Mouse (Mus musculus): ENCODE results near the gene Taf6. TPM values are rescaled to one million over a fixed set of nuclear protein-coding genes. Genes with fewer than 3 reads are reported as not detected.
A peak's percentile ranks its signal among the peaks of the same experiment; 100 is the strongest.

Gene Taf6
- total RNA-seq, 1 experiment from 2014 or later, result 26.7 TPM

DNA sequence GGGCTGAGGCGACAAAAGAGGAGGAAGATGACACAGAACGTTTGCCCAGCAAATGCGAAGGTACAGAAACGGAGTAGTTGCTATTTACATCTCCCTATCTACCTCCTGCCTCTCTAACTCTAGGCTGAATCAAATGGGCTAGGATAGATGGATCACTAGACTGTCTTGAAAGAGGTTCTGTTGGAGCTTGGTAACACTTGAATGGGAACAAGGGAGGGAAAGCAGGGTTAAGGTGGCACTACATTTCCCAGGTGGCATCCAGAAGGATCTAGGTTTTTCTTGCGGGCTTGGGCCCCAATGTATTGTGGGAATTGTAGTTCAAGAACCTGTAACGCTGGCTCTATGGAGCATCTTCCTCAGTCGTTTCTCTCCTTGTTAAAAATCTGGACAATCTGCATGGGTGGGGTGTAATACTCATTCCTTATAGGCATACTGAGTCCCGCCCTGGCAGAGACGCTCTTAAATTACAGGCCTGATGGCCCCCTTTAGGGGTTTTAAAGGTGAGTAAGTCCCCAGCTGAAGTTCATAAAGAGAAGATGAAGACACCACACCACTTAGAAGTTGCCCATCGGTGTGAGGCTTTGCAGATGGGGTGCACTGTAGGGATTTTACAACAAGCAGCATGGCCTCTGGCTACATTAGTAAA is 533 bp upstream of the Taf6 start:
- peak; percentile 76 for ATAC-seq (ENCODE audit: extremely low read depth, insufficient number of reproducible peaks, low FRiP score, poor library complexity, severe bottlenecking)

DNA sequence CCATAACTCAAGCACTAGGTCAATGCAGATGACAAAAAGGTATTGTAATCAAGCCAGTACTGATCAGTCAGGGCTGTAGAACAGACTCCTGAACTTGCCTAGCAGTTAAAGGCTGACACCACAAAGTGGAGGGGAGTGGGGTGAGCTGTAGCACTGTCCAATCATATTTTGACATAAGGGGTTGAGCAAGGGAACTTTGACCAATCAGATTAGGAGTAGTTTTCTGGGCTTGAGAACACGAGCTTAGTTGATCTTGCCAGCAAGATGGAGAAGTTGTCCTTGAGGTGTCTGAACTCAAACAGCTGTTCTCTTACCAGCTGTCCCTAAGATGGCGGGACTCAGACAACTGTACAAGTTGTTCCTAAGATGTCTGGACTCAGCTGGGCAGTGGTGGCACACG is 14.0 kb downstream of the Taf6 start:
- ATAC-seq (ENCODE audit: extremely low read depth, insufficient number of reproducible peaks, low FRiP score, poor library complexity, severe bottlenecking), result no peak

DNA sequence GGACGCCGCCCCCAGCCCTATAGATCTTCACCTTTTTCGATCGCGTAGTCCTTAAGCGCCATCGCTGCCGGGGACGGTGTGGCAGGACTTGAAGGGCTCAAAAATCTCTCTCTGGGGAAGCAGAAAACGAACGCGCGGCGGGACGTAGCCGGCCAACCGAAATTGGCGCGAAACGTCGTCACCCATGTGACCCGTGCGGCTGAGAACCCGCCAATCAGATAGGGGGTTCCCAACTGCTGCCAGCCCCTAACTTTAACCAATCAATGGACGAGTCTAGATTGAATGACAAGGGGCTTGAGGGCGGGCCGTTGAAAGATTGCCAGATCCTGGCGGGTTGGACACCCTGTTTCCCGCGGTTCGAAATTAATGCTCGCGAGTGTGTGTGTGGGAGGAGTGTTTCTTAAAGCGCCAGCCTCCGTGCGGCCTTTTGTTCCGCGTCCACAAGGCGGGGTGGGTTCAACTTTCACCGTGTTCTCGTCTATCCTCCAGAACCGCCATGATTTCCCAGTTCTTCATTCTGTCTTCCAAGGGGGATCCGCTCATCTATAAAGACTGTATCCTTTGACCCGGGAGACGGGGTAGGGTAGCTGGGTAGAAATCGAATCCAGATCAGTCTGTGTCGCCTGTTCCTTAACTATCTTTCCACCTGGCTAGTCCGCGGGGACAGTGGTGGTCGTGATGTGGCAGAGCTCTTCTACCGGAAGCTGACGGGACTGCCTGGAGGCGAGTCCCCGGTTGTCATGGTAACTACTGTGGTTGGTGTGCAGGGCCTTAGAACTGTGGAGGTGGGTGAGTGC is 15.4 kb downstream of the Taf6 start, which contains the start of the genes Ap4m1 and Mcm7:
Gene Ap4m1, plus strand, starts transcription at position 308 of the 797 bp plus-strand sequence.
Gene Mcm7, minus strand, starts transcription at position 728 of the 797 bp plus-strand sequence.
- ATAC-seq (ENCODE audit: extremely low read depth, insufficient number of reproducible peaks, low FRiP score, poor library complexity, severe bottlenecking), result peak; percentile 86

DNA sequence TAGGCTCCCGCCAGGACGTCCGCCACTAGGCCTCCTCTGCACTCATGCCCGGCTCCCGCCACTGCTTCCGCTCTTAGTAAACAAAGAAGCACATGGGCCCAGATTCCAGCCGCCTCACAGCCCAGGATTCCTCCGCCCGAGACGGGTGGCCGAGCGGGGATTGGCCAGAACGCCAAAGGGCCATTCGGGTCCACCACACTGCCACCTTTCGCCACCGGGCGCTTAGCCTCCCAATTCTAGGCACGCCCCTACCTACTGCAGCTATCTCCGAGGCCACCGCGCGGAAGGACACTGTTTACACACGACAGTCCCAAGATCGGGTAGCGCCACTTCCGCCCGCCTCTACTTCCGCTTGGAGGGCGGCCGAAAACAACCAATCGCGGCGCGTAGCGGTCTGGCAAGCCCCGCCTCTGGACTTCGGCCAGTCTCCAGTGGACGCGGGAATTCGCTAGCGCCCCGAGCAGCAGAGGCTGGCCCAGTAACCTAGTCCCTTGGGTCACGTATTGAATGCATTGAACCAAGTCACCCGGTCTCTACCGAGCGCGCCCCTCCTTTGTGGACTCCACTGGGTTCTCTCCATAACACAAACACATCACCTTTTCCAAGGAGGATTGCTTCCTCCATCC is 16.2 kb downstream of the Taf6 start:
- peak; percentile 77 for ATAC-seq (ENCODE audit: extremely low read depth, insufficient number of reproducible peaks, low FRiP score, poor library complexity, severe bottlenecking)

DNA sequence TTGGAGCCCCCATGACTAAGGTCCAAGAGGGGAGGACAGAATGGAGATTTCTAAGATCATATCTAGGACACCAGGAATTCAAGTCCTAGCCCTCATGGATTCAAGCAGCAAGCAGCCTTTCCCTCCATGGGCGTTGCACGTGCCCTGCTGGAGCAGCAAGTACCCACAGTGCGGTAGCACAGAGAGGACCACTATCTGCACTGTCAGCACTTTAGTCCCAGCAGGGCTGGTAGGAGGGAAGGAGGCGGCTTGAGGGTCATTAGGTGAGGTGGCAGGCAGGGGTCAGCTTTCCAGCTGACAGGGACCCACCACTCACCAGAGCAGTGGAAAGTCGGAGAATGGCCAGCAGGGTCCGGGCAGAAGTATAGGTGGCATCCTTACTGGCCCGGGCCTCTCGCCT is 21.7 kb downstream of the Taf6 start:
- no peak for ATAC-seq (ENCODE audit: extremely low read depth, insufficient number of reproducible peaks, low FRiP score, poor library complexity, severe bottlenecking)

DNA sequence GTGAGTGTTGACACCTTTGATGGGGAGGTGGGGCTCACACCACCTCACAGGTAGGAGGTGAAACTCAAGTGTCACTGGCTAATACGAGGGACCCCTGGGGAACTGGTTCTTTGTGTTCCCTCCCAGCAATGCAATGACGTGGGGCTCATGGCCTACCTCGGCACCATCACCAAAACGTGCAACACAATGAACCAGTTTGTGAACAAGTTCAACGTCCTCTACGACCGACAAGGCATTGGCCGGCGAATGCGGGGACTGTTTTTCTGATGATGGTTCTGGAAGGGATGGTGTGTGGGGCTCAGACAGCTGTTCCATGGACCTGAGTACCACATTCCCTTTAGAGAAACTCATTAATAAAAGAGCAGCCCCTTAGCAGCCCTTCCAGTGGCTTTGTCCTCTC is 23.6 kb downstream of the Taf6 start:
- ATAC-seq (ENCODE audit: extremely low read depth, insufficient number of reproducible peaks, low FRiP score, poor library complexity, severe bottlenecking), result no peak

DNA sequence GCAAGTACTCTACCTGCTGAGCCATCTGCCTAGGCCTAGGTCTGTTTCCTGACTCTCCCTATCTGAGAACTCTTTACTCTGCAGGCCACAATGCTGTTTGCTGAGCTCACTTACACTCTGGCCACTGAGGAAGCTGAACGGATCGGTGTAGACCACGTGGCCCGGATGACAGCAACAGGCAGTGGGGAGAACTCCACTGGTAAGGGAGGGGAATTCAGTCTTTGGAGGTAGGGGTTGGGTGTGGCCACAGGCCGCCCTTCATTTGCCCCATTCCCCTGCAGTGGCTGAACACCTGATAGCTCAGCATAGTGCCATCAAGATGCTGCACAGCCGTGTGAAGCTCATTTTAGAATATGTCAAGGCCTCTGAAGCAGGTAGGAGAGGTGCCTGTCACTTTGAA is 24.2 kb downstream of the Taf6 start:
- no peak for ATAC-seq (ENCODE audit: extremely low read depth, insufficient number of reproducible peaks, low FRiP score, poor library complexity, severe bottlenecking)

DNA sequence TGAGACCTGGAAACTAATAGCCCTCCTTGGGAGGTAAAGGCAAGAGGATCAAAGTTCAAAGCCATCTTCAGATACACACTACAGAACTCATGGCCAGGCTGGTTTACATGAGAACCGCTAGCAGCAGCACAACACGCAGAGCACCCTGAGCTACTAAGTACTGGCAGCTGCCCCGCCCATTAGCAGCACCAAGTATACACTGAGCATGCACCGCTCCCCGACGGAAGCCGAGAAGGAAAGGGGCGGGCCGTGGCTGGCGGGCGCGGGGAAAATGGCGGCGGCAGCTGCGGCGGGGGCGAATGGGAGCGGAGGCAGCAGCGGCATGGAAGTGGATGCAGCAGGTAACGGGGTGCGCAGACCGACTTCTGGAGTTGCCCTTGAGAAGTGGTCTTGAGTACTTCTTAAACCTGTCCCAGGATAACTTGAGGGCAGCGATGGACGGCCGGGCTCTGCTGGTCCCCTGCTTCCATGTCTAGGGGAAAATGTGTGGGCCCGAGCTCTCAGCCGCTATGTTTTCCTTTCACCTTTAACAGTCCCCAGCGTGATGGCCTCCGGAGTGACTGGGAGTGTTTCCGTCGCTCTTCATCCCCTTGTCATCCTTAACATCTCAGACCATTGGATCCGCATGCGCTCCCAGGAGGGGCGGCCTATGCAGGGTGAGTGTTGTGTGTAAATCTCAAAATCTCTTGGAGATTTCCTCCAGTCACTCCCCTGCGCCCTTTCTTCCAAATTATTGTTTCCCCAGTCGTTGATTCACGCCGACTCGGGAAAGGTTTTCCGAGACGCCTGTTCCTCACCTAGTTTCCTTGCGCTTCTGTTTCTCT is 26.2 kb downstream of the Taf6 start, which contains the start of gene Cops6:
Gene Cops6, plus strand, starts transcription at position 230 of the 824 bp plus-strand sequence.
- peak; percentile 98 for ATAC-seq (ENCODE audit: extremely low read depth, insufficient number of reproducible peaks, low FRiP score, poor library complexity, severe bottlenecking)

DNA sequence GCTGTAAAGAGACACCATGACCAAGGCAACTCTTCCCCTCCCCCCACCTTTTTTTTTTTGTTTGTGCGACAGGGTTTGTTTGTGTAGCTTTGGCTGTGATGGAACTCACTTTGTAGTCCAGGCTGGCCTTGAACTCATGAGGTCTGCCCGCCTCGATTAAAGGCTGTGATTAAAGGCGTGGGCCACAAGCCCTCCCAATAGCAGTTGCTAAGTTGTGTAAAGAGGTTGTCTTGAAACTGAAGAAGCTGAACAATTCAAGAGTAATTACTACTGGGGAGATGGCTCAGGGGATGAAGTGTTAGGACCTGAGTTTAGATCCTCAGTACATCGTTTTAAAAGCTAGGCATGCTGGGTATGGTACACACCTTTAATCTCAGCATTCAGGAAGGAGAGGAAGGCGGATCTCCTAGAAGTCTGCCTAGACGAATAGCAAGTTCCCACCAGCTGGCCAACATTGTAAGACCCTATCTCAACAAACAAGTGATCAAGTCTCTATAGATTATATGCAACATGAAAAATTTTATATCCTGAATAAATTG is 27.0 kb downstream of the Taf6 start:
- ATAC-seq (ENCODE audit: extremely low read depth, insufficient number of reproducible peaks, low FRiP score, poor library complexity, severe bottlenecking), result no peak

DNA sequence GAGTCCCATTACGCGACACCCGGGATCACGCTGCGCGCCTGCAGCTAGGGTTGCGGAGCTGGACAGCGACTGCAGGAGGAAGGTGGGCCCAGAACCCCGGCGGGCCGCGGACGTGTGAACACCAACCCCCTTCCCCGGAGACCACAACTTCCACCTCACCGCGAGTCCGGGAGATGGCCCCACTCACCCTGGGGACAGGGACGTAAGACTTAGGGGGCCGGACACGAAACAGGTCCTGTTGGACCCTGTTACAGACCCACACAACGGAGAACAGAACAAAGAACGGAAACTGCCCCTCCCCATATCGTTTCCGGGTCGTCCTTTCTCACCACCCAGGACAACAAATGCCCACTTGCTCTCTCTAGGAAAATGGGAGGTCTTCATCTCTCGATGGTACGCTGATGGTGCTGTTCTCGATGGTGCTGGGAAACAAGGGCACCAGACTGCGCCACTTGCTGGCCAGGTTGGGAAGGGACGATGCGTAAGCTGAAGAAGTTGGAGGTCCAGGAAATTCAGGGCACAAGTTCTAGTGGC is 31.7 kb downstream of the Taf6 start, which contains the start of gene Zfp113:
Gene Zfp113, minus strand, starts transcription at position 302 of the 534 bp plus-strand sequence.
- ATAC-seq (ENCODE audit: extremely low read depth, insufficient number of reproducible peaks, low FRiP score, poor library complexity, severe bottlenecking), result peak; percentile 96

DNA sequence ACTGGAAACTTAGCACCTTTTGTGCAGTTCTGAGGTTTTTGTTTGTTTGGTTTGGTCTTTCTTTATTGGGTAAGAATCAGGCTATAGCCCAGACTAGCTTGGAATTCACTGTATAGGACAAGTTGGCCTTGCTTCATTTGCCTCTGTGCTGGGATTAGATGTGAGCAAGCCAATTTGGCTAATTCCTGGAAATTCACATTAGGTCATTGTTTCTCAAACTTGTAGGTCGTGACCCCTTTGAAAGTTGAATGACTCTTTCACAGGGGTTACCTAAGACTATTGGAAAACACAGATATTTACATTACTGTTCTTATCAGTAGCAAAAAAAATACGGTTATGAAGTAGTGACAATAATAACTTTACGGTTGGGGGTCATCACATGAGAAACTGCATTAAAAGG is 32.9 kb downstream of the Taf6 start:
- ATAC-seq (ENCODE audit: extremely low read depth, insufficient number of reproducible peaks, low FRiP score, poor library complexity, severe bottlenecking), result no peak

DNA sequence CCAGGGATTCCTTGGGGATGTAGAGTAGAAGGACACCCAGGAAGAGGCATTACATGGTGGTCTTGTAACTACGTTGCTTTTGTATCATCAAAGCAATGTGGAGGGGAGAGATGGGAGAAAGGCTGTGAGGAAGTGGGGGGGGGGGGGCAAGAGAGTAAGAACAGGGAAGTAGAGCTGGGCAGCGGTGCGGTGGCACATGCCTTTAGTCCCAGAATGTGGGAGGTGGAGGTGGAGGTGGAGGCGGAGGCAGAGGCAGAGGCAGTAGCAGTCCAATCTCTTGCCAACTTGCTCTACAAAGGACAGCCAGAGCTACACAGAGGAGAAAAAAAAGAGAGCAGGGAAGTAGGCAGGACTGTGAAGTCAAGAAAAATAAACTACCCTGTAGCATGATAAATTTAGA is 48.7 kb downstream of the Taf6 start:
- ATAC-seq (ENCODE audit: extremely low read depth, insufficient number of reproducible peaks, low FRiP score, poor library complexity, severe bottlenecking), result no peak

DNA sequence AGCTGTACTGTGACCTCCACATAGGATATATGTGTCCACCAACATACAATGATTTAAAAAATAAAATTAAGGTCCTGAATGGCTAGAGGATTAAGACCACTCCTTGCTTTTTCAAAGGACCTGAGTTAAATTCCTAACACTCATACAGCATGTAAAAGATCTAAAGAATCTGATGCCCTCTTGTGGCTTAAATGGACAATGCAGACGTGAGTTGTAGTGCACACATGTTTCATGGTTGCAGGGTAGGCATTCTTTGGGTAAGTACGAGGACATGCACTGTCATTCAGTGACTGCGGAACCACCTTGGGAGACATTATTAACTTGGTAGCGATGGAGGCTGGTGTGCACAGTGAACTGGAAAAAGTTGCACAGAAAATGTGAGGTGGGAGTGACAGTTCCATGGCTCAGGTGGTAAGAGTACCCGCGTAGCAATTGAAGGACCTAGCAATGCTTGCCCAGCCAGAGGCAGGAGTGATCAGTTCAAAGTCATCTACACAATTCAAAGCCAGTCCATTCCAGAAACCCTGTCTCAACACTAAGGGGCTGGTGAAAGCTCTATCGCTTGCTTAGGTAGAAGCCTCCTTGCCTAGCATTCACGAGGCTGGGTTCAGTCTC is 49.2 kb downstream of the Taf6 start:
- ATAC-seq (ENCODE audit: extremely low read depth, insufficient number of reproducible peaks, low FRiP score, poor library complexity, severe bottlenecking), result peak; percentile 48; the same call in 1 of the 2 replicates

DNA sequence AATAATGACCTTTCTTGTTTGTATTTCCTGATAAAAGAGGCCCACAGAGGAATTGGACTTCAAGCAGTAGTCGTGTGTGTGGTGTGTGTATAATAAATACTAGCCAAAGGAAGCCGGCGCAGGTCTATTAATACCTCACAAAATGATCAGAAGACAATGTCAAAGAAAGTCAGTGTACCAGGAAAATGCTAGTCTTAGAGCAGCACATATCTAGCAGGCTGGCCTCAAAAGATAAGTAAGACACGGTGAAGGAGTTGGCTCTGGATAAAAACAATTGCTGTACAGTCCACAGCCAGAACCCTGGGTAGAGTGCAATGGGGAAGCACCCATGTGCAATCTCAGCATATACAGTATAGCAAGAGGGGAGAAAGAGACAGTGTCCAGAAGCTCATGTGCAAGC is 50.0 kb downstream of the Taf6 start:
- ATAC-seq (ENCODE audit: extremely low read depth, insufficient number of reproducible peaks, low FRiP score, poor library complexity, severe bottlenecking), result no peak

DNA sequence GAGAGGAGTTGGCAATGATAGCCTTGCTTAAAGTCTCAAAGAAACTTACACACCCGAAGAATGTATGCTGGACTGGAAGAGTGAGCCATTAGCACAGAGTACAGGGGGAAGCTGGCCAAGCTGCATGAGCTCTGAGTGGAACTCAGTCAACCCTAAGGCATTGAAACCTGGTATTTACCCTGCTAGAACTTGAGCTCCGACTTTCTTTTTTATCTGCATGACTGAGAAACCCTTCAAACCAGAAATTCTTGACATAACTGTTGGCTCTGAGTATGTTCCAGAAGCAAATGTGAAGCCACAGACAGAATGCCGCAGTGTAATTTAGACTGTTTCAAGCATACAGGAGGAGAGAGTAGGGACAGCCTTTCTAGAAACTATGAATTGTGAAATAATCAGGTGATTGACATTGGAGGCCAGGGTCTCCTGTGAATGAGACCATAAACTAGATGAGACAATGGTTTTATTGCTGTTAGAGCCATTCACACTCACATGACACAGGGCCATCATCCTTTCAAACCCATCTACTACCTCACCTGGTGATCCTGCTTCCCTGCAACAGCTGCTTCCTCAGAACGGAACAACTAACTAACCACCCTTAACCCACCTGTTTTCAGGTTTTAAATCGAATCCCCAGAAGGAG is 54.7 kb downstream of the Taf6 start:
- ATAC-seq (ENCODE audit: extremely low read depth, insufficient number of reproducible peaks, low FRiP score, poor library complexity, severe bottlenecking), result no peak

Measured in neutrophil, adult 5-6 weeks (primary cell).